Mouse (Mus musculus) liver, embryonic 14.5 days (tissue): ENCODE measurements around the gene Gm27029. TPM values are rescaled to one million over a fixed set of nuclear protein-coding genes. Genes with fewer than 3 reads are reported as not detected.
"Not testable (repeated sequence)": the region's sequence is repeated elsewhere in the genome, so short reads cannot be mapped to it uniquely, and the experiment has no call there.

Experiments
- ATAC-seq: fragments of 200-750 bp; cut with Nextera tagmentation; 2 replicates; pipeline ENCODE4 v1.8.0; 2017; ENCODE audit warnings: moderate number of reproducible peaks, mild to moderate bottlenecking, moderate library complexity; ENCODE audit not compliant: insufficient read depth
- DNase-seq, 3 experiments: peaks; one replicate each; pipeline ENCODE4 v3.0.0-alpha.2; 2012 to 2013; ENCODE audit warnings: low read depth in 3 of 3, low spot score in 3 of 3
- H3K27ac ChIP-seq: fragments of 300-500 bp; sonication (generic); 2 replicates; pipeline ENCODE4 v1.5.1; 2014; ENCODE audit warnings: moderate library complexity, mild to moderate bottlenecking, control low read depth, inconsistent platforms
- H3K27me3 ChIP-seq: fragments of 300-500 bp; sonication (generic); 2 replicates; pipeline ENCODE4 v1.6.1; 2014; ENCODE audit warnings: mild to moderate bottlenecking, low read length, moderate library complexity; ENCODE audit not compliant: control insufficient read depth, insufficient read depth
- H3K36me3 ChIP-seq: fragments of 300-500 bp; sonication (generic); replicated peaks from 2 replicates; pipeline ENCODE4 v1.6.1; 2014; ENCODE audit warnings: low read depth; ENCODE audit not compliant: control insufficient read depth, insufficient read depth
- H3K4me1 ChIP-seq, 2 experiments: fragments of 200-500 bp in 1 of 2; fragments of 300-500 bp in 1 of 2; sonication (generic) in 1 of 2; replicated peaks; 2 replicates each; pipeline ENCODE4 v1.6.1; 2012 to 2014; ENCODE audit warnings: antibody characterized with exemption in 1 of 2, inconsistent platforms in 1 of 2, low read length in 1 of 2; ENCODE audit not compliant: control insufficient read depth in 2 of 2, insufficient read depth in 2 of 2
- H3K4me2 ChIP-seq: fragments of 300-500 bp; sonication (generic); 2 replicates; pipeline ENCODE4 v1.6.1; 2014; ENCODE audit warnings: low read depth, mild to moderate bottlenecking, control low read depth, moderate library complexity
- H3K4me3 ChIP-seq, 2 experiments: fragments of 200-500 bp in 1 of 2; fragments of 300-500 bp in 1 of 2; sonication (generic) in 1 of 2; 2 replicates each; pipeline ENCODE4 v1.5.1; 2012 to 2014; ENCODE audit warnings: low read depth in 2 of 2, low read length in 2 of 2, mild to moderate bottlenecking in 2 of 2, control low read depth in 1 of 2, inconsistent platforms in 1 of 2, moderate library complexity in 1 of 2; ENCODE audit not compliant: insufficient read depth in 1 of 2
- H3K9ac ChIP-seq: fragments of 300-500 bp; sonication (generic); replicated peaks from 2 replicates; pipeline ENCODE4 v1.6.1; 2014; ENCODE audit warnings: mild to moderate bottlenecking, control low read depth, moderate library complexity
- H3K9me3 ChIP-seq: fragments of 300-500 bp; sonication (generic); 2 replicates; pipeline ENCODE4 v1.6.1; 2016; ENCODE audit warnings: low read length, mixed read lengths; ENCODE audit not compliant: control insufficient read depth
- CTCF ChIP-seq: IDR thresholded peaks from 2 replicates; pipeline ENCODE4 v1.5.1; 2016; ENCODE audit warnings: antibody characterized with exemption, low read depth, control low read depth
- EP300 ChIP-seq: IDR thresholded peaks from 2 replicates; pipeline ENCODE4 v1.6.1; 2016; ENCODE audit warnings: antibody characterized with exemption, low read depth
- WGBS: fragments of 180-500 bp; shearing (Covaris S2); extraction: QIAGEN DNeasy Blood & Tissue Kit; methylation state at CpG from one replicate; pipeline ENCODE4 v1.1.7; 2014; ENCODE audit not compliant: insufficient replicate concordance; 5-methylcytosine and 5-hydroxymethylcytosine counted together
- polyA plus RNA-seq, 2 experiments: library from polyadenylated mRNA; depleted of rRNA in 1 of 2; stranded (reverse) in 1 of 2; unstranded in 1 of 2; fragments of >200 nt; fragmentation: Nextera tagmentation in 1 of 2; extraction: Ambion mirVana in 1 of 2; gene quantifications; 2 replicates each; pipeline versions ENCODE4 v1.2.1 to v1.2.3; 2012 to 2014

Gene Gm27029
- polyA plus RNA-seq, 2 experiments = 0.84 to 2.6 TPM

DNA sequence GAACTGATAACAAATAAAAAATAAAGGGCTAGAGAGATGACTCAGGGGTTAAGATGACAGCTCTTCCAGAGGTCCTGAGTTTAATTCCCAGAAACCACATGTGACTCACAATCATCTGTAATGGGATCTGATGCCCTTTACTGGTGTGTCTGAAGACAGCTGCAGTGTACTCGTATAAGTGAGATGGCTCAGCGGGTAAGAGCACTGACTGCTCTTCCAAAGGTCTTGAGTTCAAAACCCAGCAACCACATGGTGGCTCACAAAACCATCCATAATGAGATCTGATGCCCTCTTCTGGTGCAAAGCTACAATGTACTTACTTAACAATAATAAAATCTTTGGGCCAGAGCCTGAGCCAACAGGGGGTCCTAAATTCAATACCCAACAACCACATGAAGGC, 9.3 kb downstream of the Gm27029 start:
- Histone ChIP-seq H3K9ac (no peak overlapping the region), H3K9me3 (no peaks in the 10 kb centered on the region), H3K4me1 (peaks cover 0 to 4% of the 10 kb centered on the region in 2 experiments; a peak in 3 of 4 replicates), H3K4me3 (no peak overlapping the region), H3K27ac (no peak overlapping the region), H3K36me3 (peaks cover 21% of the 10 kb centered on the region), H3K4me2 (no peak overlapping the region), H3K27me3 (no peaks in the 10 kb centered on the region)
- DNase-seq = no peak
- ATAC-seq = no peak
- TF ChIP-seq CTCF (0 out of 2 replicates have a peak, but pooled peaks have one; percentile 8), EP300 (no peak)
- 89% methylated on average over 2 of the region's 2 CpGs for WGBS

DNA sequence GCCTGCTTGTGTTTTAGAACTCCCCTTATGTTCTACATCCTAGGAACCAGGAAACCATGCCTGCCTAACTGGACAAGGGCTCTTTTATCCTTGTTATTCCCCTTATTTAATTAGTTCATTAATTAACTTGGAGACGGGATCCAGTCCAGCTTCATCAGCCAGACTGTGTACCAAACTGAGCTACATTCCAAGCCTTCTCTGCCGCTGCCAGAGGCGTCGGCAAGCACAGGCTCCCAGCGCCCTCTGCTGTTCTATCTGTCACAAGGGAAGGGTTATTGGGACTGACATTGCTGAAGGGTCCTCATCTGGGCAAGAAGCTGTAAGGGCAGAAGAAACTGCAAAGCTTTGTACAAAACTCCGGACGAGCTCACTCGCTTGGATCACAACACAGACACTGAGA, 29.5 kb downstream of the Gm27029 start:
- Histone ChIP-seq H3K4me3 (no peak overlapping the region), H3K9me3 (no peaks in the 10 kb centered on the region), H3K9ac (no peak overlapping the region), H3K27me3 (no peaks in the 10 kb centered on the region), H3K4me2 (no peak overlapping the region), H3K36me3 (no peaks in the 10 kb centered on the region), H3K27ac (no peak overlapping the region), H3K4me1 (0 out of 4 replicates have a peak, but pooled peaks cover 0 to 2% of the 10 kb centered on the region in 2 experiments)
- ATAC-seq = no peak
- TF ChIP-seq CTCF (peak; percentile 92), EP300 (no peak)
- peak in 2 of 3 experiments; percentile 36 to 41 for DNase-seq
- 6% methylated on average over 8 of the region's 8 CpGs for WGBS

DNA sequence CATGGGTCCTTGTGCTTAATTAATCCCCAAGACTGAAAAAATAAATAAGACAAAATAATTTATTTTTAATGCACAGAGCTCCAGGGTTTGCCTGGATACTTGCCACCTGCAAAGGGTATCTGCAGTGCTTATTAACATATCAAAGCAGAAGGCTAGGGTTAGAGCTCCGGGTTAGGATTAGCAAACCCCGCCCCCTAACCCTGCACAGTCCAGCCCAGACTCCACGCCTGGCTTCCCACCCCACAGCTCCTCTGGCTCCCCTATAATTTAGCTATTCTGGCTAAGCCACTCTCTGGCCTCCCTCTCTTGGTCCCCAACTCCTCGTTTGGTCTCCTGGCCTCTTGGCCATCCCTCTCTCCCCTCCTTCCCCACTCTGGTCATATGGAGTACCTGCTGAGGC, 42.8 kb downstream of the Gm27029 start:
- no peak for TF ChIP-seq CTCF
- no peak for TF ChIP-seq EP300
- 26% methylated on average over 4 of the region's 4 CpGs for WGBS
- Histone ChIP-seq H3K9ac (no peak overlapping the region), H3K27ac (no peak overlapping the region), H3K27me3 (no peaks in the 10 kb centered on the region), H3K4me2 (no peak overlapping the region), H3K4me3 (no peak overlapping the region), H3K9me3 (no peaks in the 10 kb centered on the region), H3K4me1 (no peaks in the 10 kb centered on the region), H3K36me3 (no peaks in the 10 kb centered on the region)
- ATAC-seq = no peak
- no peak for DNase-seq

DNA sequence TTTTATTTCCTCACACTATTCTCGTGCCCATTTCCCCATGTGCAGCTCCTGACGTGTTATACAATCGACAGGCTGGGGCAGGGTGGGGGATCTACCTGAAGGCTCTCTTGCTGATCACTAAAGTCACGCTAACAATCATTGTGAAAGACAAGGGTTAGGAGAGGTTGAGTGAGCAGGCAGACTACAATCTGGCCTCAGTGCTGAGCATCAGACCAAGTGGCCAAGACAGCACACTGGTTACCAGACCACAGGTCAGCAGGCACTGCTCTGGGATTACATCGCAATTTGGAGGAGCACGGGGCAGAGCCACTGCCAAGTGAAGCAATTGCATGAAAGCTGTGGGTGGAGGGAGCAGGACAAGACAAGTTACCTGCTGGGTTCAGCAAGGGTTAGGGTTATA, 45.7 kb downstream of the Gm27029 start:
- Histone ChIP-seq H3K27ac (no peak overlapping the region), H3K27me3 (no peaks in the 10 kb centered on the region; the same call in 1 of the 2 replicates), H3K9me3 (no peaks in the 10 kb centered on the region), H3K4me3 (no peak overlapping the region), H3K4me1 (no peaks in the 10 kb centered on the region), H3K4me2 (no peak overlapping the region), H3K36me3 (no peaks in the 10 kb centered on the region), H3K9ac (no peak overlapping the region)
- no peak for TF ChIP-seq CTCF
- TF ChIP-seq EP300 = no peak
- WGBS = 58% methylated on average over 6 of the region's 6 CpGs
- DNase-seq = no peak
- ATAC-seq = no peak

DNA sequence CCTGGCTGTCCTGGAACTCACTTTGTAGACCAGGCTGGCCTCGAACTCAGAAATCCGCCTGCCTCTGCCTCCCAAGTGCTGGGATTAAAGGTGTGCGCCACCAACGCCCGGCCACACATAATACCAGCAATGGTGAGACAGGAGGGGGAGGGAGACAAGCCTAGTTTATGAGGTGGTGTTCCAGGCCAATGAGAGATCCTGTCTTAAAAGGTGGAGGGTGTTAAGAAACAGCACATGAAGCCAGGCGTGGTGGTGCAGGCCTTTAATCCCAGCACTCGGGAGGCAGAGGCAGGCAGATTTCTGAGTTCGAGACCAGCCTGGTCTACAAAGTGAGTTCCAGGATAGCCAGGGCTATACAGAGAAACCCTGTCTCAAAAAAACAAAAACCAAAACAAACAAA, 46.4 kb downstream of the Gm27029 start:
- not testable (repeated sequence) for H3K4me2 ChIP-seq, H3K27ac ChIP-seq, H3K9ac ChIP-seq, H3K36me3 ChIP-seq, H3K27me3 ChIP-seq, H3K9me3 ChIP-seq, DNase-seq, H3K4me3 ChIP-seq, H3K4me1 ChIP-seq, ATAC-seq
- WGBS = 72% methylated on average over 8 of the region's 8 CpGs
